Mouse (Mus musculus): ENCODE results near the gene Slc39a13.
"Not testable (repeated sequence)": the region's sequence is repeated elsewhere in the genome, so short reads cannot be mapped to it uniquely, and the experiment has no call there.

Gene Slc39a13

GRCm38 (mm10) chr2:91025081-91025516, 45.1 kb downstream of the Slc39a13 start:
- DNase-seq (ENCODE audit: low spot score), result no peak

- DNase-seq (ENCODE audit: low spot score), result no peak
Observed at GRCm38 (mm10) chr2:91023956-91024355, 46.3 kb downstream of the Slc39a13 start.

GRCm38 (mm10) chr2:91023131-91023530, 47.1 kb downstream of the Slc39a13 start:
- DNase-seq (ENCODE audit: low spot score), result no peak

DNA sequence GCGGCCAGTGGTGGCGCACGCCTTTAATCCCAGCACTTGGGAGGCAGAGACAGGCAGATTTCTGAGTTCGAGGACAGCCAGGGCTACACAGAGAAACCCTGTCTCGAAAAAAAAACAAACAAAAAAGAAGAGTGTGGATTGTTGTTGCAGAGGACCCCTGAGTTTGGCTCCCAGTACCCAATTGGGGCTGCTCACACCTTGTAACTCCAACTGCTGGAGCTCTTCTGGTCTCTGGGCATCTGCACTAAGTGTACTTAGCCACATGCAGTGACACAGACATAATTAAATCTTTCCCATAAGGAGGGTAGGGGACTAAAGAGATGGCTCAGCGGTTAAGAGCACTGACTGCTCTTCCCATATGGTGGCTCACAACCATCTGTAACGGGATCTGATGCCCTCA, 48.0 kb downstream of the Slc39a13 start:
- DNase-seq (ENCODE audit: low spot score), result not testable (repeated sequence)

DNA sequence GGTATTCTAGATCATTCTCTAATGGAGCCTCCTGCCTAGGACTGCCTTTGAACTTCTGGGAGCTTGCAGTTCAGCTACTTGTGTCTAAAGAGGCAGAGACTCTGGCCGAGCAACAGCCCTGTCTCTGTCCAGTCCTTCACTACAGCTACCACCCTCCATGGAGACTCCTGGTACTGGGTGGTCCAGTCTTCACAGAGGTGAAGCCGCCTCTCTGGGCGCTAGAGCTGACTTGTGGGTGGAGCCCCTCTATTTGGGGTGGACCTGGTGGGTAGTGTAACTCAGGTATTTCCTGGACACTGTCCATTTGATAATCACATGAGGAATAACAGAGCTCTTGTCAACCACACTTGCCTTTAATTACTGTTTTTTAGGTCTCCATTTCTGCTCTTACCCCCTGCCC, 50.3 kb downstream of the Slc39a13 start:
- no peak for DNase-seq (ENCODE audit: low spot score)

DNA sequence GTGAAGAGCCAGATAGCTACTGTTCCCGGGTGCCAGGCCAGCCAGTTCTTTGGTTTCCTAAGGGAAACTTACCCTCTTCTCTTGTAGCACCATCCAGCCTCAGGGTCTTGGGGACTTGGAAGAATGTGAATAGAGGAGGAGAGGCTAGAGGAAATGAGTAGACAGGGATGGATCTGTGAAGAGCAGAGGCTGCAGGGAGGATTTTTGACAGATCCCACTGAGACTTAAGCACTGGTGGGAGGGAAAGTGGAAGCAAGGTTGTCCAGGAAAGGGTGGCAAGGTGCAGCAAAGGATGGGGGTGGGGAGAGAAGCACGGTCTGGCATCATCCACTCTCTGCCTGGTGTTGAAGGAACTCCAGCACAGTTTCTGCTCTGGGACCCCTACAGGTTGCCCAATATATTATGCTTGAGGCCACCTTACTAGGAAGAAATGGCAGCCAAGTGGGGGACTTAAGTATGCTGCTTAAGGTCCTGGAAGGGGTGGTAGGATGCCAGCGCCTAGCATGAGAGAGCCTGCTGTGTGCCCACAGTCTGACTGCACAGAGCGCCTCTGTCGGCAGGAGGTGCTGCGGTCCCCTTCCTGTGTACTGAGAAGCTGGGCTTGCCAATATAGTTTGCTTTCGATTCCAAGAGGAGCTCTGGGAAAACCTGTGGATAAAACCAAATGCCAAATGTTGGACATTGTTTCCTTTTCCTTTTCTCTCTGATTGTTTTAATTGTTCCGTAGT, 52.0 kb downstream of the Slc39a13 start:
- DNase-seq (ENCODE audit: low spot score), result peak; percentile 10

- DNase-seq (ENCODE audit: low spot score), result no peak
Observed at GRCm38 (mm10) chr2:91015386-91015785, 54.8 kb downstream of the Slc39a13 start.

DNA sequence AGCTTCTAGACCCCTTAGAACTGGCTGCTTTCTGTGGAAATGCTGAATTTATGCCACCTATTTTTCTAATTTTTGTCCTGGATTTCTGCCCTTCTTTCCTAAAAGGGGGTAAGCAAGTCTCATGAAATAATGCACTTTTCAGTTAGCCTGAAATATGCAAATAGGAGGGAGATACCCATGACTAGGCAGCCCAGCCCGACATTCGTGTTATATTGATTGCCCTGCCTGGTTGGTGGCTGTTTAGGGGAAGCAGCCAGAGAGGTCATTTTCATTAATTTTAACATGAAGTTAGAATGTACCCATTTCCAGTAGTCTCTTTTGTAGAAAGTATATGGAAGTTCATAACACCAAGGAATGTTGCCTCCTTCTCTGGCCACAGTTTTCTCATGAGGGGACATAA, 56.3 kb downstream of the Slc39a13 start:
- no peak for DNase-seq (ENCODE audit: low spot score)

Data from lung, postnatal 25 days (tissue).